Mouse (Mus musculus): ENCODE data around the gene Sim1. TPM values are rescaled to one million over a fixed set of nuclear protein-coding genes. Genes with fewer than 3 reads are reported as not detected.

The Sim1 gene
- total RNA-seq, 1 experiment from 2014 or later, result not detected

- ATAC-seq (replicated peaks; ENCODE audit: insufficient number of reproducible peaks, low FRiP score, low TSS enrichment, poor library complexity, severe bottlenecking), result no peak; the same call in 1 of the 2 replicates
These were observed 5.5 kb downstream of the Sim1 start for GRCm38 (mm10) chr10:50899846-50900745.

- ATAC-seq (replicated peaks; ENCODE audit: insufficient number of reproducible peaks, low FRiP score, low TSS enrichment, poor library complexity, severe bottlenecking), result no peak
These were observed 6.4 kb downstream of the Sim1 start for GRCm38 (mm10) chr10:50900746-50901600.

- ATAC-seq (replicated peaks; ENCODE audit: insufficient number of reproducible peaks, low FRiP score, low TSS enrichment, poor library complexity, severe bottlenecking), result no peak
These were observed 7.3 kb downstream of the Sim1 start for GRCm38 (mm10) chr10:50901601-50902475.

GRCm38 (mm10) chr10:50902741-50903715 is 8.5 kb downstream of the Sim1 start:
- no peak; the same call in 1 of the 2 replicates for ATAC-seq (replicated peaks; ENCODE audit: insufficient number of reproducible peaks, low FRiP score, low TSS enrichment, poor library complexity, severe bottlenecking)

GRCm38 (mm10) chr10:50903846-50904763 is 9.6 kb downstream of the Sim1 start:
- ATAC-seq (replicated peaks; ENCODE audit: insufficient number of reproducible peaks, low FRiP score, low TSS enrichment, poor library complexity, severe bottlenecking), result no peak

- no peak for ATAC-seq (replicated peaks; ENCODE audit: insufficient number of reproducible peaks, low FRiP score, low TSS enrichment, poor library complexity, severe bottlenecking)
These were observed 10.5 kb downstream of the Sim1 start for GRCm38 (mm10) chr10:50904764-50905701.

GRCm38 (mm10) chr10:50910400-50910799 is 15.8 kb downstream of the Sim1 start:
- ATAC-seq (replicated peaks; ENCODE audit: insufficient number of reproducible peaks, low FRiP score, low TSS enrichment, poor library complexity, severe bottlenecking), result no peak

- ATAC-seq (replicated peaks; ENCODE audit: insufficient number of reproducible peaks, low FRiP score, low TSS enrichment, poor library complexity, severe bottlenecking), result no peak
These were observed 16.4 kb downstream of the Sim1 start for GRCm38 (mm10) chr10:50910861-50911410.

- no peak for ATAC-seq (replicated peaks; ENCODE audit: insufficient number of reproducible peaks, low FRiP score, low TSS enrichment, poor library complexity, severe bottlenecking)
These were observed 21.1 kb downstream of the Sim1 start for GRCm38 (mm10) chr10:50915607-50916006.

GRCm38 (mm10) chr10:50929281-50929680 is 34.7 kb downstream of the Sim1 start:
- no peak for ATAC-seq (replicated peaks; ENCODE audit: insufficient number of reproducible peaks, low FRiP score, low TSS enrichment, poor library complexity, severe bottlenecking)

GRCm38 (mm10) chr10:50935673-50936072 is 41.1 kb downstream of the Sim1 start:
- ATAC-seq (replicated peaks; ENCODE audit: insufficient number of reproducible peaks, low FRiP score, low TSS enrichment, poor library complexity, severe bottlenecking), result no peak

- ATAC-seq (replicated peaks; ENCODE audit: insufficient number of reproducible peaks, low FRiP score, low TSS enrichment, poor library complexity, severe bottlenecking), result no peak
These were observed 79.1 kb downstream of the Sim1 start for GRCm38 (mm10) chr10:50973625-50974024.

- no peak for ATAC-seq (replicated peaks; ENCODE audit: insufficient number of reproducible peaks, low FRiP score, low TSS enrichment, poor library complexity, severe bottlenecking)
These were observed 87.3 kb downstream of the Sim1 start for GRCm38 (mm10) chr10:50981849-50982248.

- no peak for ATAC-seq (replicated peaks; ENCODE audit: insufficient number of reproducible peaks, low FRiP score, low TSS enrichment, poor library complexity, severe bottlenecking)
These were observed 89.1 kb downstream of the Sim1 start for GRCm38 (mm10) chr10:50983620-50984019.

- ATAC-seq (replicated peaks; ENCODE audit: insufficient number of reproducible peaks, low FRiP score, low TSS enrichment, poor library complexity, severe bottlenecking), result no peak
These were observed 113.2 kb downstream of the Sim1 start for GRCm38 (mm10) chr10:51007798-51008197.

Data from monocyte, adult 5-6 weeks (primary cell).